ENCODE assay signal across 11 mouse cellular contexts in the genomic region with DNA sequence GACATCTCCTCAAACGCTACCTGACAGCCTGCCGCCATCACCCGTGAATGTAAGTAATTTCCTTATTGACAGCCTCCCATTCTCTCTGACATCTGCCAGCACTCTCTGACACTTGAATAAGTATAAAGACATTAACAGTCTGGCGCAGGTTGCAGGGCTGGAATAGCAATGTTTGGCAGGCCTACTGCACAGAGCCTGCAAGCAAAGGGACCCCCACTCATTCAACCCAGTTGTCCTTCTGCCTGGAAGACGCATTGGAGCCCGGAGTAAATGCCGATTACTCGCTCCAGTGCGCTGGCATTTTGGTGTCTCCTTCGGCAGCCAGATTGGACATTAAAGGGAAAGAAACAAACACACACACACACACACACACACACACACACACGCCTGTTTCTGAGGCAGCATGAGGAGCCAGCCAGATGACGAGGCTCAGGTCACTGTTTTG.
DNase-seq lines count a peak whose midpoint lies in the region; ATAC-seq lines count a peak whose summit lies in the region.
"Had no signal": no experiment of that assay in that cellular context is flagged by ENCODE, and none has a peak within 500 bp of the region (broad histone marks: within the 10 kb centered on the region; RNA-seq: fewer than 3 reads in every experiment).

No protein-coding gene starts in this region.

- peaks cover 54% of the 10 kb centered on the region for H3K4me1 ChIP-seq in forebrain, embryonic 13.5 days
- H3K4me1 ChIP-seq in midbrain, embryonic 12.5 days: peaks cover 21% of the 10 kb centered on the region
- H3K4me1 ChIP-seq: embryonic facial prominence, embryonic 15.5 days had no signal

- peak overlapping the region; percentile 34; the same call in 1 of the 2 replicates for H3K9ac ChIP-seq in forebrain, embryonic 13.5 days
- no peak overlapping the region for H3K9ac ChIP-seq in midbrain, embryonic 12.5 days (replicated peaks)
- H3K9ac ChIP-seq: embryonic facial prominence, embryonic 15.5 days; heart, embryonic 12.5 days had no signal

- 7% methylated on average over 12 of the region's 12 CpGs for WGBS in forebrain, embryonic 13.5 days
- WGBS in midbrain, embryonic 12.5 days: 31% methylated on average over 12 of the region's 12 CpGs

- ATAC-seq in forebrain, embryonic 13.5 days: peak; percentile 96
- peak; percentile 90 for ATAC-seq in midbrain, embryonic 12.5 days (ENCODE audit: low FRiP score, low read depth)

- H3K27ac ChIP-seq in forebrain, embryonic 13.5 days: peak overlapping the region; percentile 87
- peak overlapping the region; percentile 43 for H3K27ac ChIP-seq in midbrain, embryonic 12.5 days (replicated peaks)
- H3K27ac ChIP-seq: embryonic facial prominence, embryonic 15.5 days had no signal

- H3K36me3 ChIP-seq in forebrain, embryonic 13.5 days (ENCODE audit: poor library complexity, severe bottlenecking): no peaks in the 10 kb centered on the region
- H3K36me3 ChIP-seq in midbrain, embryonic 12.5 days: no peaks in the 10 kb centered on the region
- H3K36me3 ChIP-seq: embryonic facial prominence, embryonic 15.5 days; heart, embryonic 12.5 days had no signal

- DNase-seq in layer of hippocampus, postnatal 10 days (ENCODE audit: low spot score in 2 of 2): peak; percentile 50 to 61
- DNase-seq in layer of hippocampus, adult 8-10 months (ENCODE audit: low spot score in 2 of 2): no peak
- peak; percentile 13 to 16 for DNase-seq in cerebellum, postnatal 36 days
- DNase-seq in kidney, postnatal 10 days: no peak
- DNase-seq in thymus, postnatal 4 days: no peak
- DNase-seq in liver: no peak

- H3K4me3 ChIP-seq in forebrain, embryonic 13.5 days: no peak overlapping the region
- H3K4me3 ChIP-seq in midbrain, embryonic 12.5 days: no peak overlapping the region
- H3K4me3 ChIP-seq: embryonic facial prominence, embryonic 15.5 days; heart, embryonic 12.5 days had no signal

- no peaks in the 10 kb centered on the region for H3K9me3 ChIP-seq in forebrain, embryonic 13.5 days (replicated peaks)
- no peaks in the 10 kb centered on the region for H3K9me3 ChIP-seq in midbrain, embryonic 12.5 days
- H3K9me3 ChIP-seq: embryonic facial prominence, embryonic 15.5 days; heart, embryonic 12.5 days had no signal

- 0 out of 2 replicates have a peak, but pooled peaks cover 6% of the 10 kb centered on the region for H3K27me3 ChIP-seq in forebrain, embryonic 13.5 days
- peaks cover 4% of the 10 kb centered on the region; the same call in 1 of the 2 replicates for H3K27me3 ChIP-seq in midbrain, embryonic 12.5 days
- H3K27me3 ChIP-seq: CH12.LX; embryonic facial prominence, embryonic 15.5 days; heart, embryonic 12.5 days had no signal

- H3K4me2 ChIP-seq in forebrain, embryonic 13.5 days: peak overlapping the region; percentile 17
- H3K4me2 ChIP-seq in midbrain, embryonic 12.5 days (replicated peaks): peak overlapping the region; percentile 10; the same call in 1 of the 2 replicates
- H3K4me2 ChIP-seq: embryonic facial prominence, embryonic 15.5 days; heart, embryonic 12.5 days had no signal

Comparison
In these comparisons a context has a peak if more than half of its experiments do, and no peak if none do; other contexts are left out.
1. DNase-seq: peak in layer of hippocampus, postnatal 10 days (2 of 2) and cerebellum, postnatal 36 days (2 of 2); none in layer of hippocampus, adult 8-10 months (0 of 2), kidney, postnatal 10 days (single experiment), thymus, postnatal 4 days (single experiment) and liver (single experiment).